Mouse (Mus musculus): ENCODE measurements around the gene Adgrb3. TPM values are rescaled to one million over a fixed set of nuclear protein-coding genes. Genes with fewer than 3 reads are reported as not detected.

The Adgrb3 gene
- 0.01 and 0.04 TPM in 2 replicates for polyA plus RNA-seq (2012; rRNA removed)

GRCm38 (mm10) chr1:25828971-25829920 is at the start of gene Adgrb3:
TSS of gene Adgrb3 (minus strand) at chr1:25829707.

